Mouse (Mus musculus): ENCODE measurements around the gene Zfp819.
"Not testable (repeated sequence)": the region's sequence is repeated elsewhere in the genome, so short reads cannot be mapped to it uniquely, and the experiment has no call there.

The Zfp819 gene

DNA sequence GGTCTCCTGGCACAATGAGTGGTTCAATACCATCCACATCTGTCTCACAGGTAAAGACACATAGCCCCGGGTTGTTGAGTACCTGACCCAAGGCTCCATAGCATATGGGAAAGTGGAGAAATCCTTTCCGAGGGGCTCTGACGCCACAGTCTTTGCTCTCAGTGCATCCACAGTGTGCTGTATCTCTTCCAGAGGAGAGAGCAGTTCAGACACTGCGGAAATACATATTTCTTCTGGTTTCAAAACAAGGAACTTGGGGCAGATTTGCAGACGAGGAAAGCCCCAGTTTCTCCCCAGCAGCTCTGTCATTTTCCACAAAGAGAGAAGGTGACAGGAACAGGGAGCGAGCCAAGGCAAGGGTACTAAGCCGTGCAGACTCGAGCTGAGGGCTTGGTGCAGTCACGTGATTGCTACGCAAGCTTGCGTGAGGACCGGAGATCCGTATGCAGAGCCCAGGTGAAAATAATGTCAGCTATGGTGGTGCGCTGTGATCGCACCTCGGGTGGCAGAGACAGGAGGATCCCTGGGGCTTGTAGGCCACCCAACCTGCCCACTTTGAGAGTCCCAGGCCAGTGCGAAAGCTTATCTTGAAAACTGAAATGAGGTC, 36.2 kb downstream of the Zfp819 start:
- DNase-seq (ENCODE audit: low spot score): no peak

DNA sequence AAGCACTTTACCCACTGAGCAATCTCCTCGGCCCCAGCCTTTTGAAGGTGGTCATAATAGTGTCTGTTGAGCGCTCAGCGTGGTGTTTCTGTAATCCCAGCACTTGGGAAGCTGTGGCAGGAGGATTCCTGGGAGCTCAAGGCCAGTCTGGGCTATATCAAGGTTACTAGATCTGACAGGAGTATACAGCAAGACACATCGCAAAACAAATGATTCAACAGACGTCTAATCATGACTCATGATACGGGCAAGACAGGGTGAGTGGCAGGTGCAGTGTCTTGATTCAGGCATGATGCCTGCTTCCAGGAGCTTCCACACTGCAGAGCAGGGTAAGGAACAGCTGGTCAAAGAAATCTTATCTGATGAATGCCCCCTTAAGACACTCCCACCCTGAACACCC, 45.7 kb downstream of the Zfp819 start:
- DNase-seq (ENCODE audit: low spot score): no peak

DNA sequence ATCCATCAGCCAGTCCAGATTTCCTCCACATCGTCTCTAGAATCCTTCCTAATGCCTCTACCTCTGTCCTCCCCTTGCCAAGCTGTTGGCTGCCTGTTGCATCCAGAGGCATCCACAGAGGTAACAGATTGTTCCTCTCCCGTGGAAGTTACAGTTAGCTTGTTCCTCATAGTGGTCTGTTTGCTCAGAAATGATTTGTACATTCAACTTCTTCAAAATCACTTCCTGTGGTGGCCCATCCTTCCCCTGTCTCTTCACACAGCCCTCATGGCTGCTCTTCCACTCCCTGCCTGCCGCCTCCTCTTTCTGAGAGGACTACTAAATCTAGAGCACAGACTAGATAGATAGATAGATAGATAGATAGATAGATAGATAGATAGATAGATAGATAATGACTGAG, 47.5 kb downstream of the Zfp819 start:
- no peak for DNase-seq (ENCODE audit: low spot score)

DNA sequence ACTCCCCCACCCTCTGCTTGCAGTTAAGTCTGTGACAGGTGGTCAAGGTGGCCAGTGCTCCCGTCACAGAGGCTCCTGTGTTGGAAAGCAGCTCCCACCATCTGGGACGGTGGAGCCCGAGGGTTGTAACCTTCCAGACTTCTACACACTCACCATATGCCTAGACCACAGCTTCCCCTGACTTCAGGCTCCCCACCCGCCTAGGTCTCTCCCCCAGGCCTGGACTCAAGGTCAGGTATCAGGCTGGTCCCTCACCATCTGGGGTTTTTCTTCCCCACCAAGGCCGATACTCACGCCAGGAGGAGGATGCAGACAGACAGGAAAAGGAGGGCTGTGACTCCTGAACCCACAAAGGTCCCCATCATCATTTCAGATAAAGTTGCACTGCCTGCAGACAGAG, 49.3 kb downstream of the Zfp819 start:
- no peak for DNase-seq (ENCODE audit: low spot score)

DNA sequence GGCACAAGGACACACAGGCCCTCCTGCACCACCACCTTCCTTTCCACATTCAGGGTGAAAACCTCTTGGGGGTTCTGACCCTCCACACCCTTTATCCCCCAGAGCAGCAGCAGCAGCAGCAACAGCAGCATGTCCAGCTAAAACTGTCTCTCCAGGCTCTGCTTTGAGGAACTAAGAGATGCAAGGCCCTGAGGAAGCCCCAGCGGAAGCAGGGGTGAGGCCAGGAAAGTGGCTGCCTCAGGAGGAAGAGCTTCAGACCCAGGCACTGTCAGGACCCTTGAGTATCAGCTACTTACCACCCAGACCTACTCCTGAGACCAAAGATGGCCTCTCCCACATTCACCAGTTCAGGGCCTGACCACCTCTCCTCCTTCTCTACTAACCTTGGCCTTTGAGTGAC, 53.0 kb downstream of the Zfp819 start, which contains the start of gene Siglece:
TSS of gene Siglece (minus strand) at position 160 of the 400 bp plus-strand sequence.
- no peak for DNase-seq (ENCODE audit: low spot score)

DNA sequence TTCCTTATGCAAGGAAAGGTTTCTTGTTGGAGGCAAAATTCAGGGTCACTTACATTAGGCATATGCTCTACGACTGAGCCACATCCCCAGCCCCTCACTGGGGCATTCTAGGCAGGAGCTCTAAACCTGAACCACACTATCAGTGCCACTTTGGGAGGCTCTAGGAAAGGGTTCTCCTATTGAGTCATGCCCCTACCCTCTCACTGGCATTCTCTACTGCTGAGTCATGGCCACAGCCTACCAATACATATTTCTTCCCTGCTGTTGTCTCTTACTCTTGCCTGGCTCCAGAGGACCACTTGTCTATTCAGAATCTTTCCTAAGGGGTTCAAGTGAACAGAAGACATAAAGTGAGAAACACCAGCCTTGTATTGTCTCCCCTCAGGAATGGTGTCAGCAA, 55.8 kb downstream of the Zfp819 start:
- no peak for DNase-seq (ENCODE audit: low spot score)

DNA sequence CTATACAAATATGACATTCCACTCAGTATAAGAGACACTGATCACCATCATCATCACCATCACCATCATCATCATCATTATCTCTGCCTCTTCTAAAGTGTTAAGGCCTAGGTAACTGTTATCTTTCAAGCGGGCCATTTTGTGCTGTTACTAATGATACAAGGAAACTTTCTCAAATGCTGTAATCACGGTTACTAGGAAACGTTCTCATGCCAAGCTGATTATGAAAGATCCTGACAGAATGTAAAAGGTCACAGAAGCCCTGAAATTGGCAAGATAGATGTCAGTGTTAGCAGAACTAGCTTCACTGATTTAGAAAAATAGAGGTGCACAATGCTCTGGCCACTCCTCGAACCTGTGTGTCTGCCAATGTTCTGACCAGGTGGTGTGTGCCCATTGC, 60.3 kb downstream of the Zfp819 start:
- DNase-seq (ENCODE audit: low spot score): not testable (repeated sequence)
